7 mouse cellular contexts compared by ENCODE assay signal in genomic region chr3:82725546-82725945, GRCm38 (mm10).
DNase-seq lines count a peak whose midpoint lies in the region; ATAC-seq and TF ChIP-seq lines count a peak whose summit lies in the region.

No protein-coding gene starts in this region.

- H3K4me1 ChIP-seq in bone marrow, adult 2 months (ENCODE audit: control insufficient read depth, insufficient read depth, low read length): no peaks in the 10 kb centered on the region
- H3K4me1 ChIP-seq in embryonic facial prominence, embryonic 14.5 days (ENCODE audit: control insufficient read depth, insufficient read depth, low read length): no peaks in the 10 kb centered on the region

- H3K27me3 ChIP-seq in embryonic facial prominence, embryonic 14.5 days (replicated peaks; ENCODE audit: control insufficient read depth, insufficient read depth, low read length): no peaks in the 10 kb centered on the region

- H3K4me3 ChIP-seq in bone marrow, adult 2 months (replicated peaks; ENCODE audit: control insufficient read depth, low read depth, low read length): no peak overlapping the region
- H3K4me3 ChIP-seq in embryonic facial prominence, embryonic 14.5 days (ENCODE audit: low read depth, low read length): no peak overlapping the region

- no peaks in the 10 kb centered on the region for H3K9me3 ChIP-seq in embryonic facial prominence, embryonic 14.5 days (ENCODE audit: control insufficient read depth, low read length)

- DNase-seq in 3134 (ENCODE audit: extremely low read depth, insufficient read length, low spot score) (peak; percentile 3), A20 (ENCODE audit: low read depth, low spot score) (peak; percentile 32)
- DNase-seq in embryonic facial prominence, embryonic 14.5 days (ENCODE audit: low spot score): peak; percentile 23
- peak; percentile 17 for DNase-seq in kidney, postnatal 14 days
- DNase-seq in lung, postnatal 14 days: peak; percentile 54
- peak; percentile 59 for DNase-seq in right cerebral cortex, postnatal 4 days

- TF ChIP-seq POLR2A in bone marrow, adult 2 months (IDR thresholded peaks at IDR 0.05; ENCODE audit: borderline replicate concordance, control insufficient read depth, low read depth, low read length): no peak

- H3K27ac ChIP-seq in bone marrow, adult 2 months (ENCODE audit: control insufficient read depth, insufficient read depth, low read depth, low read length, poor library complexity): no peak overlapping the region
- H3K27ac ChIP-seq in embryonic facial prominence, embryonic 14.5 days (replicated peaks; ENCODE audit: low read depth, low read length): no peak overlapping the region

- H3K4me2 ChIP-seq in embryonic facial prominence, embryonic 14.5 days (ENCODE audit: low read depth, low read length): no peak overlapping the region

- no peak for ATAC-seq in embryonic facial prominence, embryonic 14.5 days (ENCODE audit: low read depth)

- no peak overlapping the region for H3K9ac ChIP-seq in embryonic facial prominence, embryonic 14.5 days (ENCODE audit: low read depth, low read length)

- TF ChIP-seq CTCF in bone marrow, adult 2 months (IDR thresholded peaks at IDR 0.05; ENCODE audit: control insufficient read depth, insufficient read depth, low read length): peak; percentile 86

- 26% methylated on average over 3 of the region's 3 CpGs for WGBS in bone marrow, adult 2 months
- 31% methylated on average over 3 of the region's 3 CpGs for WGBS in embryonic facial prominence, embryonic 14.5 days

- no peaks in the 10 kb centered on the region for H3K36me3 ChIP-seq in embryonic facial prominence, embryonic 14.5 days (ENCODE audit: control insufficient read depth, insufficient read depth, low read length)

Comparison
In these comparisons a context has a peak if more than half of its experiments do, and no peak if none do; other contexts are left out.
1. DNase-seq: peak in every context shown above with its lines; median percentile 59 in right cerebral cortex, postnatal 4 days; 54 in lung, postnatal 14 days; 32 in A20; 23 in embryonic facial prominence, embryonic 14.5 days; 17 in kidney, postnatal 14 days; 3 in 3134.